Mouse (Mus musculus) CD4-positive helper T cell, adult 2 months (primary cell): Measurements from ENCODE around the gene Trit1.
A peak's percentile ranks its signal among the peaks of the same experiment; 100 is the strongest.

Experiments
- DNase-seq: peaks from one replicate; pipeline ENCODE4 v3.0.0-alpha.2; 2012; ENCODE audit warnings: low read depth, missing footprints, low spot score

Gene Trit1

GRCm38 (mm10) chr4:123016451-123016957 is at the start of gene Trit1:
Gene Trit1, plus strand, starts transcription at chr4:123016597.
- peak; percentile 96 for DNase-seq

GRCm38 (mm10) chr4:122968106-122968505 is 48.3 kb upstream of the Trit1 start:
- DNase-seq: no peak

- DNase-seq: no peak
Observed at GRCm38 (mm10) chr4:122971191-122971590, 45.2 kb upstream of the Trit1 start.

- DNase-seq: no peak
Observed at GRCm38 (mm10) chr4:122971646-122972045, 44.8 kb upstream of the Trit1 start.

- no peak for DNase-seq
Observed at GRCm38 (mm10) chr4:122972056-122972455, 44.3 kb upstream of the Trit1 start.

- no peak for DNase-seq
Observed at GRCm38 (mm10) chr4:122974976-122975520, 41.3 kb upstream of the Trit1 start.

- DNase-seq: no peak
Observed at GRCm38 (mm10) chr4:122976885-122977284, 39.5 kb upstream of the Trit1 start.

GRCm38 (mm10) chr4:122978850-122979249 is 37.5 kb upstream of the Trit1 start:
- DNase-seq: no peak

GRCm38 (mm10) chr4:122979826-122980225 is 36.6 kb upstream of the Trit1 start:
- no peak for DNase-seq

- no peak for DNase-seq
Observed at GRCm38 (mm10) chr4:122980684-122981083, 35.7 kb upstream of the Trit1 start.

- no peak for DNase-seq
Observed at GRCm38 (mm10) chr4:122981238-122981637, 35.2 kb upstream of the Trit1 start.

- no peak for DNase-seq
Observed at GRCm38 (mm10) chr4:122981930-122982329, 34.5 kb upstream of the Trit1 start.

- DNase-seq: no peak
Observed at GRCm38 (mm10) chr4:122982537-122982936, 33.9 kb upstream of the Trit1 start.

- DNase-seq: peak; percentile 68
Observed at GRCm38 (mm10) chr4:122983486-122984261, 32.7 kb upstream of the Trit1 start.

GRCm38 (mm10) chr4:122985110-122985509 is 31.3 kb upstream of the Trit1 start:
- peak; percentile 82 for DNase-seq

- no peak for DNase-seq
Observed at GRCm38 (mm10) chr4:122987421-122987820, 29.0 kb upstream of the Trit1 start.

GRCm38 (mm10) chr4:122988004-122988403 is 28.4 kb upstream of the Trit1 start:
- peak; percentile 13 for DNase-seq

GRCm38 (mm10) chr4:122991177-122991576 is 25.2 kb upstream of the Trit1 start:
- no peak for DNase-seq

GRCm38 (mm10) chr4:122992276-122992675 is 24.1 kb upstream of the Trit1 start:
- no peak for DNase-seq

GRCm38 (mm10) chr4:122995404-122996220 is 20.8 kb upstream of the Trit1 start, which contains the start of gene Mycl:
Gene Mycl, plus strand, starts transcription at chr4:122995652.
- peak; percentile 80 for DNase-seq

GRCm38 (mm10) chr4:122996221-122996617 is 20.2 kb upstream of the Trit1 start:
- DNase-seq: no peak
